Mouse (Mus musculus) kidney, postnatal 25 days (tissue): ENCODE measurements around the gene Cyb5r4.
A peak's percentile ranks its signal among the peaks of the same experiment; 100 is the strongest.
"Not testable (repeated sequence)": the region's sequence is repeated elsewhere in the genome, so short reads cannot be mapped to it uniquely, and the experiment has no call there.

Source experiments
- DNase-seq, 2 experiments: peaks; one replicate each; pipeline ENCODE4 v3.0.0; 2021; ENCODE audit warnings: mixed read lengths in 2 of 2

Cyb5r4 gene

DNA sequence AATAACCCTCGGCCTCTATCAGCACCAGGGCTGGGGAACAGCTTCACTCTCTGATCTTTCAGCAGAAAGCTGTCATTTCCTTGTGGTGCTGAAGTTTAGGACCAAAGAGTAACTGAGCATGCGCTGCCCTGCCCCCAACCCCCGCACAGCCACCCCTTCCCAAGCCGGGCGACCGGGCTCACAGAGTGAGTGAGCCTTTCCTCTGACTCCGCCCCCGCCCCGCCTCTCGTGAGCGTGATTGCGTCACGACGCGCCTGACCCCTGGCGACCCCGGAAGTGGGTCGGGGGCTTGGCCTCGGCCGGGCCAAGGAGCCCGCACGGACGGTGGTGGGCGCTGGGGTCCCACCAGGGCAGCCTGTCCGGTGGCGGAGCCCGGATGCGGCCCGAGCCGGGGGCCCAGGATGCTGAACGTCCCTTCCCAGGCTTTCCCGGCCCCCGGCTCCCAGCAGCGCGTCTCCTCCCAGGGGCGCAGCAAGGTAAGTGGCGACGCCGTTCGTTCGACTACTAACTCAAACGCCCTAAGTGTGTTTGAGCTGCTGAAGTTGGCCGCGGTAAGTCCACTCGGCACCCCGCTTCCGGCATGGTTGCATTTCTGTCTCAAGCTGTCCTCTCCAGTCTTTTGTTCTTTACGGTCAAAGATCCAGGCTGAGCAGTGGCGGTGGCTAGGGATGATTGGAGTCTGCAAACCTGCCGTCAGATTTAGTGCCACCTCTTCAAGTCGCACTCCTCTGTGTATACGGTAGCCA, at the start of gene Cyb5r4:
TSS of gene Cyb5r4 (plus strand) at position 237 of the 746 bp plus-strand sequence.
- peak; percentile 97 to 98 for DNase-seq

DNA sequence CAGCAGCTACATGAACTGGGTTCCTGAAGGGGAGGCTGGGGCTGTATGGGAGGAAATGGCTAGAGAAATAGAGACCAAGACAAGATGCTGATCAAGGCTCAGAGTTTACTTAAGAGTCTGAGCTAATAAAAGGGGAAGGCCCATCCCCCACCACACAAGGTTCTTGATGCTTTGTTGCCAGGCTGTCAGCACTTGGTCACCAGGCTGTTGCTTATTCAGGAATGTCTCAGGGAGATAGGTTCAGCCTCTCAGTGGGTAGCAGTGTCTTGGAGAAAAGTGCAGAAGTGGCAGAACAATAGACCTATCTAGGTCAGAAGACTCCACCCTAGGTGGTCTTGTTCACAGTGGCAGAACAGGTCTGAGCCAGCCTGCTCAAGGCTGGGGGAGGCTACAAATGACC, 49.3 kb upstream of the Cyb5r4 start:
- not testable (repeated sequence) for DNase-seq

DNA sequence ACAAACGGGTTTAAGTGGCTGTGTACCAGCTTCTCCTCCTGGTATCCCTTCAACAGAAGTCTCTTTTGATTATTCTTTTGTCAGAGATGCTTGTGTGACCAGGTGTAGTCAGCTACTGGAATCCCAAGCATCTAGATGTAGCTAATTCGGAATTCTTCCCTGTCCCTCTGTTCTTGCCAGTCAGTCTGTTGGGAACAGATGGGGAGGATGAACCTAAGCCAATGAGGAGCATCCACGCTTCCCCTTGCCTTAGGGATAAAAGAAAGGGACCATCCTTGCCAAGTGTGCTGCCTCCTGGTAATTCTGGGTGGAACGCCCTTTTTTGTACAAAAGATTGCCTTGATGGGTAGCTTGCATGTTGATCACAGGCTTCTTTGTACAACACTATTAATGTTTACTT, 48.3 kb upstream of the Cyb5r4 start:
- DNase-seq = no peak

DNA sequence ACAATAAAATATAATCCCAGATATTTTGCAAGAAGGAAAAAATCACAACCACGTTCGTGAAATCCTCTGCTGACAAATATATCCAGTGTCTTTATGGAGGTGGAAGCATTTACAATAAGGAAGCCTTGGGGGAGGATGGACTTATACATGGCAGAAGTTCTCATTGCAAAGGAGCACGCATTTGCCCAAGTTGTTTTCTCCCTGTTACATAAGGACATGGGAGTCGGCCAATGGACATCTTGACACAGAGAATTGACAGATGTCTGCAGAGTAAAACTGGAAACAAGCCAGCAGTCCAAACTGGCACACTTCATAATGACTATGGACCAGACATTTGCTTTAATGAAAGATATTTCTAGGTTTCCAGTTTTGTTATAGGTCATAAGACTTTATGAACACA, 44.9 kb upstream of the Cyb5r4 start:
- no peak for DNase-seq

DNA sequence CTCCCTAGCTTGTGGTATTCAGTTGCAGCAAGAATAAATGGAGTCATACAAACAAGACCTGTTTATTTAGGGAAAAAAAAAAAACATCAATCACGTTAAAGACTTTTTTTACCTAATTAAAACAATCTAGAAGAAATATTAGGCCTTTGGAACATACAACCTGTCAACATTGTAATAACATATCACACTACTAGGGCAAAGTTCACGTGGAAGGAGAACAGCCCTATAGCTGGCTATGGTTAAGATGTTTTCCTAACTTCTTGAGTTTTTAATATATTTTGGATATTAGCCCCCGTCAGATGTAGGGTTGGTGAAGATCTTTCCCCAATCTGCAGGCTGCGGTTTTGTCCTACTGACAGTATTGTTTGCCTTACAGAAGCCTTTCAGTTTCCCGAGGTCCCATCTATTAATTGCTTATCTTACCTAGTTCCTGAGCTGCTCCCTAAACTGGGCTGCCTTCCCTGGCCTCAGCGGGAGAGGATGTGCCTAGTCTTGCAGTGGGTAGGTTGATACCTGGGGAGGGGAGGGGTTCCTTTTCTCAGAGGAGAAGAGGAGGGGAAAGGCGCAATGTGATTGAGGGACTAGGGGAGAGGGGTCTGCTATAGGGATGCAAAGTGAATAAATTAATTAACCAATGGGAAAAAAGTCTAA, 43.4 kb upstream of the Cyb5r4 start:
- no peak for DNase-seq

DNA sequence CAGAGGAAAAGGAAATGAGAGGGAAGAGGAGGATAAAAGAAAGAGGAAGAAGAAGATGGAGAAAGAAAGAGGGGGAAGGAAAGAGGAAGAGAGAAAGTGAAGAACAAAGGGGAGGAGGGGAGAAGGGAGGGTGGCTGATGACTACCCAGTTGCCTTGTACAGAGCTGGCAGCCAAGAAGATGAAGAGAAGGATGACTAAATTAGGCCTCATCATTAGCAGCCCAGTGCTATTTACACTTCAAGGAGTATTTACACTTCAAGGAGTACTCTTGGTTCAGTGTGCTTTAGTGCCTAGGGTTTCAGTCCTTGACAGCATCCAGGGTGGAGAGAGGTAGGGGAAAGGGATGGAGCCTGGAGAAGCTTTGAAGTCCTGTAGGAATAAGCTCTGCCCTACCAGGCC, 41.8 kb upstream of the Cyb5r4 start:
- no peak for DNase-seq

DNA sequence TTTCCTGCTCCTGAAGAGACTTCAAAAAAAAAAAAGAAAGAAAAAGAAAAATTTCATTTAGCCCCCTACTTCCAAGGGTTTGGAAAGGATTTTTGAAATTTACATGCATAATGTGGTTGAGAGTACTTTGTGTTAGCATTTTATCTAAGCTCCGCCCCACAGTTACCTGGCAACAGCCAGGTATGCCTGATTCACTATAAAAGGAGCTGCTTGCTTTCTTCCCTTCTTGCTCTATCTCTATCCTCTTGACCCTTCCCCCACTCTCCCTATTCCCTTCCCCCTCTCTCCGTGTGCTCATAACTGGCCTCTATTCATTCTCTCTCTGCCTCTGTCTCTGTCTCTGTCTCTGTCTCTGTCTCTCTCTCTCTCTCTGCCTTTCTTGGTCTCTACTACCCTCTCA, 40.9 kb upstream of the Cyb5r4 start:
- DNase-seq = no peak

DNA sequence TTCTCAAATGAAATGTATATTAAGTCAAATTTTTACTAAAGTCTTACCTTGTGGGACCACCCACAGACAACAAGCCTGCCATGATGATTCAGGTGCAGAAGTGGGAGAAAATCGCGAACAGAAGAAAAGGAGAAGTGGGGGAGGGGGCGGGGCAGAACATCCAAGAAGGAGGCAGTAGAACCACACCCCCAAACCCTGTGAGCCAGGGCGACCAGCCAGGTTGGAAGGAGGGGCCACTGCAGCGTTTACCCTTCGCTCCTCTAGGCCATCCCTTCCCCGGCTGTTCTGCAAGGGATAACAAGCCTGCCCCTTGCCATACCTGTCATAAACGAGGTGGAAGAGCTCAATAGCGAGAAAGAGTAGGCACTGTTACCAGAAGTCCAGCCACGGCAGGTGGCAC, 40.3 kb upstream of the Cyb5r4 start:
- DNase-seq = no peak

DNA sequence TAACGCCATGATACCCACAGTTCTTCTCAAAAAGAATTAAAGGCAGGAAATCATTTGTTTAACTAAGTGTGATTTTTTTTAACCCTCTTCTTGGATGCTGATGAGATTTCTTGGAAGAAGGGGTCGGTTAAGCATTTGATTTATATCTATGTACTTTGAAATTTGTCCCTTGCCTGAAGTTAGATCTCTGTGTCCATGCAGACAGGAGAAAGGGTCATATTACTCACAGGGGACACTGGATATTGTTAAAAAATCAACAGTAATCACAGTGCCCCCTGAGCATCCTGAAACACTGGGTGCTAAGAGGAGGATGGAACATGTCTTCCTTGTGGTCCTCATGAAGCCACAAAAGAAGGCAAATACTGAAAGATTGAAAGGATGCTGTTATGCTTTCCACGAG, 37.2 kb upstream of the Cyb5r4 start:
- no peak for DNase-seq

DNA sequence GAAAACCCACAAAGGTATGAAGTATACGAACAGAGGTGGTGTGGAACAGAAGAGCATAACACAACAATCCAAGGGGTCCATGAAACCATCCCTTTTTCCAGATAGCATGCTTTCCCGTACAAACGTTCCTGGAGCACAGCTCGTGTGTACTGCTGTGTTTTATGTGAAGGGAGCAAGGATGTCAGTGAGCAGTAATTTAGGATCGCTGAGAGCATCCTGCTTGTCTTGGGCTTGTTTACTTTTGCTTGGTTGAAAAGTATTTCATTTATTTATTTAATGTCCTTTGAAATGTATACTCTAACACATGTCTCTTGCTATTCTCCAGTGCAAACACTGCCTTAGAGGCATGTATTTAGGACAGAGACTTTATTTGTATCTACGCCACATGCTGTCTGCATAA, 36.7 kb upstream of the Cyb5r4 start:
- no peak for DNase-seq

DNA sequence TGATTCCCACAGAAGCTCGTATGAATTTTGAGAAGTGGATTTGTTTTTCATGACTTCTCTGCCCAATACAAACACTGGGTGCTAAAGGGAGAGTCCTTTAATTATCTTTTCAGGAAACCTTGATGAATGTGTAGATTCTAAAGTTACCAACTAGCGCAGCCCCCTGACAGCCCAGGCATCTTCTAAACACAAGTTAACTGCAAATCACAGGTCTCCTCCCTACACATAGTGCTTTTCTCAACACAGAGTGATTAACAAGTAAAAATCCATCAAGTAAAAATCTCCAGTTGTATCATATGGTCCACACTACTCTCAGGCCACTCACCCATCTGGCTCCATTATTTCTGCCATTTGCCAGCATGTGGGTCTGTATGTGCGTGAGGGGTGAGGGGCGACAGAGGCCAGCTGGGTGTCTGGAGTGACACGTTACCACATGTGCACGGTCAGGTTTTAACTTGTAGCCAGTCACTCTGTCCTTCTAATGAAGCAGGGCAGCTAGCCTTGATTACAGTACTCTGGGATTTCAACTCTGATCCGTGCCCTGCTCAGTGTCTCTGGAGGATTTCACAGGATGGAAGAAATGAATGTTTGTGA, 35.0 kb upstream of the Cyb5r4 start:
- DNase-seq = no peak

DNA sequence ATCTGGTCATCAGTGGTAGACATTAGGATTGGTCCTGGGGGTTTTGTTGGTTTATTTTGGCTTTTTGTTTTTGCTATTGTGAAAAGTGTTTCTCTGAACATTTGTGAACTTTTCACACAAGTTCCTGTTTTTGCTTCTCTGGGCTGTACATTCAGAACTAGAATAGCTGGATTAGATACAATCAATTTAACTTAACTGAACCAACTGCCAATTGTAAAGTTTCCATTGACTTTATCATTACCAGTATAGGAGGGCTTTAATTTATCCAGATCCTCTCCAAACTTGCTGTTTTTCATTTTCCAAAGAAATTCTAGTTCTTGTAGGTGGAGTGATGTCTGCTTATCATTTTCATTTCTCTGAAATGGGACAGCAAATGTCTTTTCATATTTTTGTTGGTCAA, 32.0 kb upstream of the Cyb5r4 start:
- no peak for DNase-seq

DNA sequence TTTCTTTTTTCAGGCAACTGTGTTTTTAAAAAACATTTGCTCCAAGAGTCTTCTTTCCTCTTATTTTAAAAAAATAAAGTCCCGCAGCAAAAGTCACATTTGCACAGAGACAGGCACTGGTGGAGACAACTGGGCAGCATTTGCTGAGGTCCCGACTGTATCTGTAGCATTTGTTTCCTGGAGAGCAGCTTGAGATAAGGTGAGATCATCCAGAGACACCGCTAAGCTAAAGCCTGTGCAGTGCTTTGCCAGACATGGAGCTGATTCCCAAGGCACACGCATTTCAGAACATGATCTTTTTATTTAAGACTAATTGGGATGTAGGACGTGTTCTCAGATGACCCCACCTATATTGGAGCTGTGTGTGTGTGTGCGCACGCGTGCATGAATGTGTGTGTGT, 30.1 kb upstream of the Cyb5r4 start:
- DNase-seq = no peak

DNA sequence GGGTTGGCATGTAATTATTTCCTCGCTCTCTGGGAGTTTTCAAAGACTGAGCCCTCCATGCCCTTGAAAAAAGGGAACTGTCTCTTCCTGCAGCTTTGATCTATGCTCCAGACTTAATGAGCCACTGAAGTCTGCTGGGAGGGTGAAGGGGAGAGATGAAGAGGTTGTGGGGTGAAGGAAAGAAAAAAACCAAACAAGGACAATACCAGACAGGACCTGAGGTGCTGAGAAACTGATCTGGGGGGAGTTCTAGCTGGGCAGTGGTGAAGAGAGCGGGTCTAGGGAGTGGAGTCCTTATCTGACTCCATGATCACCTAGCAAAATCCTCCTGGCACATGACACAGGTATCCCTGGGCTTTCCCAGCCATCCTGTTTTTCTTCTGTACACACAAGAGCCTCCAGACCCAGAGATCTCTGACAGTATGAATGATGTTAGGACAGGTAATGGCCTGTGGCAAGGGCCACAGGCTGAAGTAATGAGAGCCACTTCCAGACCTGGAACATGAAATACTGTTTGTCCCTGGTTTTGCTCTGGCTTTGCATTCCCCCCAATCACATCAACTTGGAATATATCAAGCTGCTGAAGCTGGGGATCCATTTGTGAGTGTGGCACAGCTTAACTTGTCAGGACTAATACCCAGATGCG, 24.6 kb upstream of the Cyb5r4 start:
- no peak for DNase-seq

DNA sequence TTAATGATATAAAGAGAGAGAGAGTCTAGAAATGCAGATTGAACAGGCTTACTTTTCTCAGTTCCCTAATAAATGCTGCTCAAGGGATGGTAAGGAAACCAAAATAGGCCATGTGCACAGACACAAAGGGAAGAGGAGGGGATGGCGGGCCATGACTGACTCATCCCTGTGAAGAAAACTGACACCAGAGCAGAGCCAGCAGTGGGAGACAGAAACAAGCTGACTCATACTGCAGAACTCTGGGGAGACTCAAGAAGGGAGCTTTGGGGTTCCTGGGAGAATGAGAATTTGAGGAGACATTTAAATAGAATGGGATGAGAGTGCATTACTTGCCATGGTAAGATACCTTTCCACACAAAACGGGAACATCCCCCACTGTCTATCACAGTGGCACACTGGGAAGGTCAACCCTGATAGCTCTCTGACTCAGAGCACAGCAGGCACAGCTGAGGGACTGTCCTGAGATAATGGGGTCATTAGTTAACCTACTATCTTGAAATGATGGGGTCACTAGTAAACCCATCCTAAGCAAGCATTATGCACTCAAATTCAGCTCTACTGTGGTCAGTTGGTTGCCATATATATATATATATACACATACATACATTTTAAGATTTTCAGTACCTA, 21.7 kb upstream of the Cyb5r4 start:
- DNase-seq = no peak

DNA sequence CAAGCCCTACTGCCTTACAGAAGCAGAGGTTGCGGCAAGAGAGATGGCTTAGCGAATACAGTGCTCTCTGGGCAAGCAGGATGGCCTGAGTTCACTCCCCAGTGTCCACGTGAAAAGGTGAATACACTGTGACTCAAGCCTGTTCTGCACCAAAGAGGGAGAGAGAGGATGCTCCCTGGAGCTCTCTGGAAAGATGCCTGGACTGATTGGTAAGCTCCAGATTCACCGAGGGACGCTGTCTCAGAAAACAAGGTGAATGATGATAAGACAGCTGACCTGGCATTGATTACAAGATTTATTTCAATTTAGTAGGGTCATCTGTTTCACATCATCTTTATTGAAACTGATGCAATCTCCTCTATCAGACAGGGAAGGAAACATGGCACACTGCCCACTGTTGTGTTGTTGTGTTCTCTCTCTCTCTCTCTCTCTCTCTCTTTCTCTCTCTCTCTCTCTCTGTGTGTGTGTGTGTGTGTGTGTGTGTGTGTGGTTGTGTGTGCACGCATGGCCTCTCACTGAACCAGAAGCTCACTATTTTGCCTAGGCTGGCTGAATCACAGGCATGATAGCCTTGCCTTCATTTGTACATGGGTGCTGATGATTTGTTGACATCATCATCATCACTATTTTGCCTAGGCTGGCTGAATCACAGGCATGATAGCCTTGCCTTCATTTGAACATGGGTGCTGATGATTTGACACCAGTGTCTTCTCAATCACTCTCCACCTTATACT, 16.9 kb upstream of the Cyb5r4 start:
- no peak for DNase-seq

DNA sequence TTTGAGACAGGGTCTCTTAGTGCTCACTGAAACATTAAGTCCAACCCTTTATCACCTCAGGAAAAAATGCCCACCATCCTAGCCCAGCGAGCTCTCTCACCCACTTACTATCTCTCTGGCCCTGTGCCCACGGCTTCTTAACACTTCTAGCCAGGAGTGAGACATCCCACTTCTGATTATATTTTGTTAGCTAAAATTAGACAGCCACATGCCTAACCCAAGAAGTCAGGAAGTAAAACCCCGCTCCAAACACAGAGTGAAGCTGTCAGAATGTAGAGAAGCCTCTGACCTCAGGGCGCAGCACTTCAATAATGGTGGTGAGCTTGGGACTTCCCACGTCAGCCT, 16.4 kb upstream of the Cyb5r4 start:
- no peak for DNase-seq

DNA sequence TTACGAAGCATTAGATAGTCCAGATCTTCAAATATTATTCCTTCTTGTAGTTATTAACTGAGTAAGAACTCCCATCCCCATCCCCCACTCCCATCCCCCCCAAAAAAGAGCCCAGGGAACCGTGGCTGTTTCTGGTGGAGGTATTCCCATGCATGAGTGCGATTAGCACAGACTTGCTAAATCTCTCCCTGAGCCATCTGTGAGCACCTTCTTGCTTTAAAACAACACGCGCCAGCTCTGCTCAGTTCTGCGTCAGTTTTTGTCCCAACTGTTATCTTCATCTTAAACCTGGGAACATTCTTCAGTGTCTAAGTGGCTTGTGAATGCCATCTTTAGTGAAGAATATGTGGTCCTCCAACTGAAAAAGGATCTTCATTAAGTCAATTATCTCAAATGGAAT, 13.3 kb upstream of the Cyb5r4 start:
- no peak for DNase-seq

DNA sequence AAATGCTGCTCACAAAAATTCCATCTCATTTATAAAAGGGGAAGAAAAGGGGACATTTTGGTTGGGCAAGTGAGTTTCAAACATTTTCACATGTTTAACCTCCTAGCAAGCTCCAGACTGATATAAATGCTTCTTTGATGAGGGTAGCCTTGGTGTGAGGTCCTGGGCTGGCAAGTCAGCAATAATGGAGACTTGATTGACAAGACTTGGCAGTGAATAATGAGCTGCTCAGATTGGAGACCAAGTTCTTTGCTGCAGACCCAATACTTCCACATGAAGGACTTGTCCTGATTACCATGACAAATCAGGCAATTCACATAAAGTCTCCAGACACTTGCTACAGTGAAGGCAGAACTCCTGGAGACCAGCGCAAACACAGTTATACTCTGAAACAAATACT, 12.9 kb upstream of the Cyb5r4 start:
- DNase-seq = no peak

DNA sequence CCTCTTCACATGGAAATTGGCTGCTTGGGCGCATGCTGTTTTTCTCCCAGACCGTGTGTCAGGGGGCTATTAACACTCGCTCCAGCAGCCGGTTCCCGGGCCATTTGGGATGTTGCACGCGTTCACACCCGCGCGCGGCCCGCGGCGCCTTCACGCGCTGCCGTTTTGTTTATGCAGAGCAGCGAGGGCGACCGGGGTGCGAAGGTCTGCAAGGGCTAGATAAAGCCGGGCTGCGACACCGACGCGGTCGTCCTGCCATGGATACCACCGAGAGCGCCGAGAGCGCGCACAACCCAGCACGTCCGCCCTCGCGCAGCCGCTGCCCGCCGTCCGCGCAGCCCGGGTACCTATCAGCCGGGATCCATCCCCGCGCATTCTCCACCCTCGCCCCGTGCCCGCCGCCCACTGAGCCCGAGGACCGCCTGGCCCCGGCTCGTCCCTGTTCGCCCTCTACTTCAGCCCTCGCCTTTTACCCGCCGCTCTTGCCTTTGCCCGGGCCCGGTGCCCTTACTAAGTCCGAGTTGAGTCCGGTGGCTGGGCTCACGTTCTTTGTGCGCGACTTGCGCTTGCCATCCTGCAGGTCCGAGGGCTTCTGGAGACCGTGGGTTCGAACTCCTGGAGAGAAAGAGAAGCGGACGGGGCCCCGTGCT, 6.4 kb upstream of the Cyb5r4 start, which contains the start of gene Ripply2:
TSS of gene Ripply2 (plus strand) at position 250 of the 650 bp plus-strand sequence.
- DNase-seq = no peak

DNA sequence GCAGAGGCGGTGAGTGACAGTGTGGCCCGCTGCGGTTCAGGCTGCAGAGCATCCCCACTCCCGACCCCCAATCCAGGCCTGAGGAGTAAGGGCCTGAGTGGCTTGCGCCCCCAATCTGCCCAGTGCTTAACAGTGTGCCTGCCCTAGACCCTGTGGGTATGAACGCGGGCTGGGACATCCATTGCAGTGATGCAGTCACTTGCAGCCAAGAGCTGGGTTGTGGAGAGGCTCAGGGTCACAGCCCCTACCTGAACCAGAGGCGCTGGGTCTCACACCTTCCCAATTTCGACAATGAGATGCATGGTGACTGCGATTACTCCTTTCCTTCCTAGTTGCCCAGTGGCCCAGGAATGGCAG, 5.9 kb upstream of the Cyb5r4 start:
- no peak for DNase-seq

DNA sequence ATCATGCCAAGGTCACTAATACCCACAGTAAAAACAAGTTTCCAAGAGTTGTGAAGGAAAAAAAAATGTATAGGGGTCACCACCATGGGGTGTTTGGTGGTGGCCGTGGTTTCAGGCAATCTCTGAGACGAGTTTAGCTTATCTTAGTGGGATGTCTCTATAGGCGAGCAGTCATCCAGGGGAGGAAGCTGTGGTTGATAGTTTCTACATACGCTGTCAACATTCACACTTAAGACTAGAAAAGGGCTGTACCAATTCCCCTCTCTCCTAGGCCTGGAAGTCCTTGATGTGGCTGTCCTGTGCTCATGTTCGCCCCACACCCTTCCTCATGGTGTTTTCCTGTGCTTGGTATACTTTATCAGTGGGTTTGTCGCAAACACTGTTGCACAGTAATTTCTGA, 4.0 kb downstream of the Cyb5r4 start:
- no peak for DNase-seq
